Mouse (Mus musculus) cortical plate, adult 2 months (tissue): ENCODE measurements at regions not wholly inside any gene's neighbourhood (a gene's known extent, or its start where the extent isn't known, plus 50 kb on each side); places are given as distances from the start of the nearest gene placed in this dataset.

ENCODE experiments used
- H3K27ac ChIP-seq: fragments of 200-500 bp; 2 replicates; pipeline ENCODE4 v1.5.1; 2012; ENCODE audit warnings: low read length, control low read depth, inconsistent platforms; ENCODE audit not compliant: insufficient read depth
- H3K4me1 ChIP-seq: fragments of 200-500 bp; 2 replicates; pipeline ENCODE4 v1.6.1; 2011; ENCODE audit warnings: low read length; ENCODE audit not compliant: control insufficient read depth, insufficient read depth
- H3K4me3 ChIP-seq: fragments of 200-500 bp; 2 replicates; pipeline ENCODE4 v1.5.1; 2011; ENCODE audit warnings: mild to moderate bottlenecking, low read length, control low read depth; ENCODE audit not compliant: insufficient read depth
- CTCF ChIP-seq: fragments of 200-500 bp; IDR thresholded peaks from 2 replicates; pipeline ENCODE4 v1.5.1; 2011; ENCODE audit warnings: mild to moderate bottlenecking, control low read depth, low read length; ENCODE audit not compliant: insufficient read depth; ENCODE audit errors: extremely low read depth
- POLR2A ChIP-seq: fragments of 200-500 bp; IDR thresholded peaks from 2 replicates; pipeline ENCODE4 v1.6.1; 2011; ENCODE audit warnings: mild to moderate bottlenecking, low read length, control low read depth; ENCODE audit not compliant: insufficient read depth; ENCODE audit errors: extremely low read depth

GRCm38 (mm10) chr7:72768705-72769104 is 462.3 kb upstream of the Mctp2 start:
- H3K4me1 ChIP-seq, result no peaks in the 10 kb centered on the region
- H3K27ac ChIP-seq, result no peak overlapping the region
- no peak overlapping the region for H3K4me3 ChIP-seq
- TF ChIP-seq CTCF (no peak), POLR2A (no peak)

- Histone ChIP-seq H3K27ac (no peak overlapping the region), H3K4me3 (no peak overlapping the region), H3K4me1 (no peaks in the 10 kb centered on the region)
- TF ChIP-seq POLR2A (no peak), CTCF (no peak)
Observed at GRCm38 (mm10) chr7:72774031-72774770, 467.8 kb upstream of the Mctp2 start.

- H3K4me3 ChIP-seq, result no peak overlapping the region
- no peaks in the 10 kb centered on the region for H3K4me1 ChIP-seq
- no peak overlapping the region for H3K27ac ChIP-seq
- no peak for TF ChIP-seq POLR2A
- TF ChIP-seq CTCF, result no peak
Observed at GRCm38 (mm10) chr7:72774771-72775119, 468.3 kb upstream of the Mctp2 start.

- no peaks in the 10 kb centered on the region for H3K4me1 ChIP-seq
- H3K4me3 ChIP-seq, result no peak overlapping the region
- no peak for TF ChIP-seq CTCF
- no peak for TF ChIP-seq POLR2A
- no peak overlapping the region for H3K27ac ChIP-seq
Observed at GRCm38 (mm10) chr7:72787306-72787705, 480.9 kb upstream of the Mctp2 start.

- H3K4me1 ChIP-seq, result no peaks in the 10 kb centered on the region
- H3K27ac ChIP-seq, result no peak overlapping the region
- no peak for TF ChIP-seq CTCF
- no peak for TF ChIP-seq POLR2A
- H3K4me3 ChIP-seq, result no peak overlapping the region
Observed at GRCm38 (mm10) chr7:72788261-72788660, 481.9 kb upstream of the Mctp2 start.

- no peaks in the 10 kb centered on the region for H3K4me1 ChIP-seq
- TF ChIP-seq CTCF (no peak), POLR2A (no peak)
- no peak overlapping the region for H3K27ac ChIP-seq
- H3K4me3 ChIP-seq, result no peak overlapping the region
Observed at GRCm38 (mm10) chr7:72822142-72822541, 515.7 kb upstream of the Mctp2 start.

- H3K27ac ChIP-seq, result no peak overlapping the region
- H3K4me3 ChIP-seq, result no peak overlapping the region
- TF ChIP-seq POLR2A, result no peak
- no peak for TF ChIP-seq CTCF
- no peaks in the 10 kb centered on the region for H3K4me1 ChIP-seq
Observed at GRCm38 (mm10) chr7:72826597-72826996, 520.2 kb upstream of the Mctp2 start.

GRCm38 (mm10) chr7:72835423-72835822 is 529.0 kb upstream of the Mctp2 start:
- Histone ChIP-seq H3K4me1 (no peaks in the 10 kb centered on the region), H3K27ac (no peak overlapping the region), H3K4me3 (no peak overlapping the region)
- no peak for TF ChIP-seq POLR2A
- TF ChIP-seq CTCF, result no peak

GRCm38 (mm10) chr7:72836026-72836425 is 529.6 kb upstream of the Mctp2 start:
- H3K4me3 ChIP-seq, result no peak overlapping the region
- TF ChIP-seq CTCF, result no peak
- TF ChIP-seq POLR2A, result no peak
- H3K27ac ChIP-seq, result no peak overlapping the region
- H3K4me1 ChIP-seq, result no peaks in the 10 kb centered on the region

GRCm38 (mm10) chr7:72836457-72836985 is 530.1 kb upstream of the Mctp2 start:
- Histone ChIP-seq H3K27ac (no peak overlapping the region), H3K4me3 (no peak overlapping the region), H3K4me1 (no peaks in the 10 kb centered on the region)
- TF ChIP-seq POLR2A (no peak), CTCF (no peak)
